Mouse (Mus musculus) bone marrow macrophage, adult 2 months (primary cell): ENCODE results near the gene Zcchc4. TPM values are rescaled to one million over a fixed set of nuclear protein-coding genes. Genes with fewer than 3 reads are reported as not detected.

Source experiments
- H3K27ac ChIP-seq: 2 replicates; pipeline ENCODE4 v1.5.1; 2012; ENCODE audit warnings: low read depth, low read length; ENCODE audit not compliant: insufficient read depth
- H3K4me1 ChIP-seq: 2 replicates; pipeline ENCODE4 v1.6.1; 2012; ENCODE audit warnings: low read length; ENCODE audit not compliant: control insufficient read depth, insufficient read depth
- H3K4me3 ChIP-seq: 2 replicates; pipeline ENCODE4 v1.5.1; 2012; ENCODE audit warnings: mild to moderate bottlenecking, low read length, moderate library complexity; ENCODE audit not compliant: insufficient read depth
- CTCF ChIP-seq: IDR thresholded peaks from 2 replicates; pipeline ENCODE4 v1.5.1; 2012; ENCODE audit warnings: low read depth, mild to moderate bottlenecking, low read length, moderate library complexity
- POLR2A ChIP-seq: IDR thresholded peaks from 2 replicates; pipeline ENCODE4 v1.6.1; 2012; ENCODE audit warnings: mild to moderate bottlenecking, low read depth, low read length, borderline replicate concordance
- polyA plus RNA-seq: library from polyadenylated mRNA; stranded (reverse); fragments of >200 nt; gene quantifications from 2 replicates; pipeline ENCODE4 v1.2.4, GENCODE M21; 2012; ENCODE audit not compliant: missing spikeins, insufficient read depth, insufficient read length

Zcchc4 gene
- polyA plus RNA-seq, 1 experiment = 13.2 TPM

DNA sequence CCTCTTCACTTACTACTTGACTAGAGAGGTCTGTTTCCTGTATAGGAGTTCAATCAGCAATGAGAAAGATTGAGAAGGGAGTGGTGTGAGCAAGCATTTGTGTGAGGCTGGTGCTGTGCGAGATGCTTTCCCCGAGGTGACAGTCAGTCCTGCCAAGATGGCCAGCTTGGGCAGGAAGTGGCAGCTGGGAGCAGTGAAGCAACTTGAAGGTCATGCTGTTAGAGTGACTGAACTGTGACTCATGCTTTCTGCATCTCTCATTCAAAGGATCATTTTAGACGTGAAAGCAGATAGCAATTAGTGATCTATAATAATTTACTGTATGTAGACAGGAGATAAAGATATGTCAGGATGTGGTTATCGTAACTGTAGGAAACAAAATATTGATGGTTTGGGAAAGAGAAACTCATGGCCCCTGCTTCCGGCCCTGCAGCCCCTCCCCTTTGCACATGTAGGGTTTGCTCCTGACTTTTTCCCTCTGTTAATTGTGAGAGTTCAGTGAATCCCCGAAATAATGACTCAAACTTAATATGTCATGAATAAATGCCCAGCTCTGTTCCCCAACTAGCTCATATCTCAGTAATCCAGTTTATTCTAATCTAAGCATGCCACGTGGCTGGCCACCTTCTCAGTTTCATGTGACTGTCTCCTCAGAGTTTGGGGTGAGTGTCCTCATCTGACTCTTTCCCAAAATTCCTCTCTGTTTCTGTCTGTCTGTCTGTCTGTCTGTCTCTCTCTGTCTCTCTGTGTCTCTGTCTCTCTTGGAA lies 11.5 kb downstream of the Zcchc4 start:
- Histone ChIP-seq H3K4me1 (peaks cover 14% of the 10 kb centered on the region), H3K27ac (peak overlapping the region; percentile 44), H3K4me3 (no peak overlapping the region)
- TF ChIP-seq CTCF (no peak), POLR2A (no peak)

DNA sequence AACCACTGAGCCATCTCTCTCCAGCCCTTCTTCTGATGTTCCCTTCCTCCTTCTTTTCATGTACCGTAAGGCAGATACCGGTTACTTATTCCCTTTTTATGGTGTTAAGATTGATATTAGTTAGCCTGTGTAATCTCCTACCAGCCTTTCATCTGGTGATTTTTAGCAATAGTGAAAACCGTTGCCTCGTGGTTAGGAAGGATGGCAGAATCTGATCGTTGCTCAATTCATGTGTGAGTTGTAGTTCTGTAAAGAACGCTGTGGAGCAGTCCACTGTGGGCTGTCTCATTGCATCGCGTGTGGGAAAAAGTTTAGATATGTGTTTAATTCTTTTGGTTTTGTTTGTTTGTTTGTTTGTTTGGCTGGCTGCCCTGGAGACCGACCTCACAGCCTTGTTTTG lies 18.0 kb downstream of the Zcchc4 start:
- no peak for TF ChIP-seq CTCF
- TF ChIP-seq POLR2A = no peak
- H3K27ac ChIP-seq = no peak overlapping the region

GRCm38 (mm10) chr5:52794109-52794508 lies 18.9 kb downstream of the Zcchc4 start:
- H3K4me3 ChIP-seq = no peak overlapping the region
- peaks cover 14% of the 10 kb centered on the region for H3K4me1 ChIP-seq
- TF ChIP-seq CTCF (no peak), POLR2A (no peak)
- H3K27ac ChIP-seq = no peak overlapping the region

More for the DNA sequence above, 18.0 kb downstream of the Zcchc4 start:
- no peak overlapping the region for H3K4me3 ChIP-seq
- peaks cover 14% of the 10 kb centered on the region for H3K4me1 ChIP-seq

DNA sequence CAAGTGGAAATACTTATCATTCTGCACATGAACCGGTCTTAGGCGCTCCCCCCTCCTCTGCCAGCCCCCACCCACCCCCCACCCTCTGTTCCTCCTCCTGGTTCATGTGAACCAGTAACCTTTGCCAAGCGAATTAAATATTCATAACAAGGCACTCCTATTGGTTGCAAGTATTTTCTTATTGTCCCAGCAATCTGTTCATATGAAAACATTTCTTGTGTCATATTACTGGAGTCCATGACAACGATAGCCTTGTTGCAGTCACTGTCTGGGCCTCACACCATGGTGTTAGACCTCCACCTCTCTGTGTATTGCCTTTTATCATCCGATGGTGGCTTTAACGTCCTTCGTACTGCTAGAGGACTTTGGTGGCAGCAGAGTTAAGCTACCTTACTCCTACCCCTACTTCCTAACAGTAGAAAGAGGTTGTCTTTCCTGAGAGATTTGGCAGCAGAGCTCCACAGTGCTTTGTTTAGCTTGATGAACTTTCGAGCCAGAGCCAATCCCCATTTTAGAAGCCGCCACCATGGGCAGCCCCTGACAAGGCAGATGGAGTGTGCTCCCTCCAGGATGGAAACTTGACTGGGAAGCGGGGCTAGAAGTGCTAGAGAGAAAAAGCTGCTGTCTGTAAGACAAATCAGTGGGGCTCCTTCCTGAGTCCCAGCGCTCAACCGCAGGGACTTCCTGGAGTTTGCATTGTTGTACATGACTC lies 24.2 kb downstream of the Zcchc4 start:
- TF ChIP-seq POLR2A = no peak
- TF ChIP-seq CTCF = no peak
- no peak overlapping the region for H3K4me3 ChIP-seq
- no peak overlapping the region for H3K27ac ChIP-seq
- no peaks in the 10 kb centered on the region for H3K4me1 ChIP-seq

GRCm38 (mm10) chr5:52805801-52806200 lies 30.6 kb downstream of the Zcchc4 start:
- no peak for TF ChIP-seq CTCF
- TF ChIP-seq POLR2A = no peak
- Histone ChIP-seq H3K4me3 (no peak overlapping the region), H3K4me1 (no peaks in the 10 kb centered on the region), H3K27ac (no peak overlapping the region)

DNA sequence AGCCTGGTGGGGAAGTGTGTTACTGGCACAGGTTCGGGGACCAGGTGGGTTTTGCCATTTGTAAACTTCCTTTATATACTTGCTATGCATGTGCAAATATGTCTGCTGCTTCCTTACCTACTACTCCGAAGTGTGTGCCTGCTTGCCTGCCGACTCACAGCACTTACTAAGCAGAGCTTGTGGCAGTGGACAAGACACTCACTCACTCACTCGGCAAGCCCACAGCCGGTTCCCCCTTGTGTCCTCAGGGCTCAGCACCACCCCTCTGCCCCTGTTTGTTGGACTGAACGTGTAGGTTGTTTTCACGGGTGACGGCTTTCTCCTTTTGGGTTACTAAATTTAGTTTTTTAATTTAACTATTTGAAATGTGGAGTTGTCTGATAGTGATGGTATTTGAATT lies 31.1 kb downstream of the Zcchc4 start:
- no peaks in the 10 kb centered on the region for H3K4me1 ChIP-seq
- TF ChIP-seq POLR2A = no peak
- no peak for TF ChIP-seq CTCF
- no peak overlapping the region for H3K27ac ChIP-seq
- H3K4me3 ChIP-seq = no peak overlapping the region

DNA sequence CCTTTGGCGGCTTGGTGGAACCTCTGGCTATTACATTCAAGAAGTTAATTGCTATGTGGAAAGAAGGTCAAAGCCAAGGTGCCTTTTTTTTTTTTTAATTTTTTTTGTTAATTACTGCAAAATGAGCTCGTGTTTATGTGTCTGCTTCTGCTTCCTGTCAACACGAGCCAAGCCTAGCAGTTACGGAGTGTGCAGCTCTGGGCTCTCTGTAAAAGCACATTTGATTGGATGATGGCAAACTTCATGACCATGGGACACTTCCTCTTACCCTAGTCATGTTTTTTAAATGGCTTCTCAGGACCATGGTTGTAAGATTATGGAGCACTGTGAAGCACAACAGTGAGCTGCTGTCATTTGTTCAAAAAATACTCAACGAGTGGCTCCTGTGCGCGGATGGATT lies 31.8 kb downstream of the Zcchc4 start:
- TF ChIP-seq POLR2A (no peak), CTCF (no peak)
- no peak overlapping the region for H3K27ac ChIP-seq
- H3K4me3 ChIP-seq = no peak overlapping the region
- H3K4me1 ChIP-seq = no peaks in the 10 kb centered on the region

GRCm38 (mm10) chr5:52810446-52810845 lies 35.2 kb downstream of the Zcchc4 start:
- no peak overlapping the region for H3K4me3 ChIP-seq
- TF ChIP-seq CTCF (no peak), POLR2A (no peak)
- no peak overlapping the region for H3K27ac ChIP-seq
- no peaks in the 10 kb centered on the region for H3K4me1 ChIP-seq

DNA sequence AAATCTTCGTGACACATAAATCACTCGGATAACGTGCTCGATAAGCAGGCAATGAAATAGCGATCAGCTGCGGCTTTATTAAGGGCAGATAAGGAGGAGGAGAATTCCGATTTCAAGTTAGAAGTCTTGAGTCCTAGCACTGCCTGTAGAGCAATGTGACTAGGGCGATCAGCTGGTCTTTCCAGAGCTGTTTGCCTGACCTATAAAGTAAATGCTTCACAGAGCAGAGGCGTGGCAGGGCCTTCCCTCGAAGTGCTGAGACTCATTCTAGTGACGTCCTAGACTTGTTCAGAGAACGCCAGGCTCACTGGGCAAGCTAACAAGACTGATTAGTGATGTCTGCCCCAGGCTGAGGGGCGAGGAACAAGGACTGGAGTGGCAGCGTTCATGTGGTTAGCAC lies 35.8 kb downstream of the Zcchc4 start:
- H3K27ac ChIP-seq = no peak overlapping the region
- H3K4me3 ChIP-seq = no peak overlapping the region
- no peak for TF ChIP-seq POLR2A
- TF ChIP-seq CTCF = no peak
- no peaks in the 10 kb centered on the region for H3K4me1 ChIP-seq

- Histone ChIP-seq H3K27ac (no peak overlapping the region), H3K4me1 (no peaks in the 10 kb centered on the region), H3K4me3 (no peak overlapping the region)
- TF ChIP-seq POLR2A (no peak), CTCF (no peak)
Observed at GRCm38 (mm10) chr5:52812456-52812855, 37.2 kb downstream of the Zcchc4 start.
